Mouse (Mus musculus): Measurements from ENCODE around the gene Pnpla7.

- no peak for TF ChIP-seq POLR2A (IDR thresholded peaks at IDR 0.05; ENCODE audit: insufficient read depth, low read depth, low read length)
- TF ChIP-seq CTCF (IDR thresholded peaks at IDR 0.05) = no peak
- no peak for TF ChIP-seq EP300 (IDR thresholded peaks at IDR 0.05; ENCODE audit: insufficient read depth, low read depth, low read length)
Measured at GRCm38 (mm10) chr2:25040089-25040488, 64.3 kb downstream of the Pnpla7 start.

Data from heart, adult 2 months (tissue).